Mouse (Mus musculus): ENCODE results near the gene Pltp. TPM values are rescaled to one million over a fixed set of nuclear protein-coding genes. Genes with fewer than 3 reads are reported as not detected.

Gene Pltp
- polyA plus RNA-seq, 1 experiment from 2014 or later = 169 TPM

GRCm38 (mm10) chr2:164817703-164818102 is 39.8 kb downstream of the Pltp start:
- no peak overlapping the region for H3K4me2 ChIP-seq
- peak overlapping the region; percentile 30; the same call in 1 of the 2 replicates for H3K27ac ChIP-seq
- WGBS = 37% methylated on average over 5 of the region's 5 CpGs
- ATAC-seq (ENCODE audit: borderline replicate concordance, extremely low read depth, low FRiP score, low TSS enrichment) = peak; percentile 17; the same call in 1 of the 2 replicates
- H3K36me3 ChIP-seq = peaks cover 12% of the 10 kb centered on the region
- H3K4me1 ChIP-seq = peaks cover 17% of the 10 kb centered on the region
- no peaks in the 10 kb centered on the region for H3K27me3 ChIP-seq
- no peaks in the 10 kb centered on the region for H3K9me3 ChIP-seq
- H3K9ac ChIP-seq = no peak overlapping the region
- no peak overlapping the region for H3K4me3 ChIP-seq

GRCm38 (mm10) chr2:164817206-164817605 is 40.3 kb downstream of the Pltp start:
- WGBS = 52% methylated on average over 6 of the region's 6 CpGs
- Histone ChIP-seq H3K4me2 (no peak overlapping the region), H3K27me3 (no peaks in the 10 kb centered on the region), H3K9ac (no peak overlapping the region), H3K27ac (peak overlapping the region; percentile 30; the same call in 1 of the 2 replicates), H3K9me3 (no peaks in the 10 kb centered on the region), H3K36me3 (peaks cover 12% of the 10 kb centered on the region), H3K4me1 (peaks cover 13% of the 10 kb centered on the region), H3K4me3 (no peak overlapping the region)
- ATAC-seq (ENCODE audit: borderline replicate concordance, extremely low read depth, low FRiP score, low TSS enrichment) = no peak

DNA sequence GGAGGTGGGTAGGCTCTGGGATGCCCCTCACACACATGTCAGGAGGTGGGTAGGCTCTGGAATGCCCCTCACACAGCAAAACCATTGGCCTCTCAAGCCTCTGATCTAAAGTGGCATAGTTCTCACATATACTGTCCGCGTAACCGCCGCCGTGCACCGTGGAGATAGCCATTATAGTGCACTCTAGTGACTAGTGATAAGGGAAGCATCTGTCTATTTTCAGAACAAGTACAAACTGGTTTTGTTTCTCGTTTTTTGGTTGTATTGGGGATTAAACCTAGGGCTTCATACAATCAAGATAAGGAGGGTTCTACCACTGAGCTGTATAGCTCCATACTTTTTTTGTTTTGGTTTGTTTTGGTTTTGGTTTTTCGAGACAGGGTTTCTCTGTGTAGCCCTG is 41.7 kb downstream of the Pltp start:
- Histone ChIP-seq H3K27me3 (no peaks in the 10 kb centered on the region), H3K36me3 (peaks cover 4% of the 10 kb centered on the region), H3K4me3 (no peak overlapping the region), H3K4me2 (no peak overlapping the region), H3K4me1 (peaks cover 12% of the 10 kb centered on the region), H3K9ac (no peak overlapping the region), H3K27ac (no peak overlapping the region), H3K9me3 (no peaks in the 10 kb centered on the region)
- no peak for ATAC-seq (ENCODE audit: borderline replicate concordance, extremely low read depth, low FRiP score, low TSS enrichment)
- 87% methylated on average over 8 of the region's 8 CpGs for WGBS

- no peak overlapping the region for H3K4me2 ChIP-seq
- no peak overlapping the region for H3K4me3 ChIP-seq
- no peaks in the 10 kb centered on the region for H3K27me3 ChIP-seq
- no peak overlapping the region for H3K27ac ChIP-seq
- H3K36me3 ChIP-seq = no peaks in the 10 kb centered on the region
- no peak overlapping the region for H3K9ac ChIP-seq
- H3K9me3 ChIP-seq = no peaks in the 10 kb centered on the region
- ATAC-seq (ENCODE audit: borderline replicate concordance, extremely low read depth, low FRiP score, low TSS enrichment) = no peak
- H3K4me1 ChIP-seq = peaks cover 12% of the 10 kb centered on the region
- 81% methylated on average over 5 of the region's 5 CpGs for WGBS
Observed at GRCm38 (mm10) chr2:164815348-164815747, 42.2 kb downstream of the Pltp start.

- H3K27ac ChIP-seq = no peak overlapping the region
- no peak for ATAC-seq (ENCODE audit: borderline replicate concordance, extremely low read depth, low FRiP score, low TSS enrichment)
- no peak overlapping the region for H3K9ac ChIP-seq
- no peaks in the 10 kb centered on the region for H3K9me3 ChIP-seq
- H3K4me3 ChIP-seq = no peak overlapping the region
- no peaks in the 10 kb centered on the region for H3K36me3 ChIP-seq
- H3K4me1 ChIP-seq = peaks cover 12% of the 10 kb centered on the region
- 52% methylated on average over 2 of the region's 2 CpGs for WGBS
- no peak overlapping the region for H3K4me2 ChIP-seq
- H3K27me3 ChIP-seq = no peaks in the 10 kb centered on the region
Observed at GRCm38 (mm10) chr2:164813557-164813956, 44.0 kb downstream of the Pltp start.

- Histone ChIP-seq H3K4me2 (no peak overlapping the region), H3K9ac (no peak overlapping the region), H3K4me3 (no peak overlapping the region), H3K27me3 (no peaks in the 10 kb centered on the region), H3K4me1 (peaks cover 15% of the 10 kb centered on the region), H3K9me3 (no peaks in the 10 kb centered on the region), H3K27ac (no peak overlapping the region), H3K36me3 (no peaks in the 10 kb centered on the region)
- no peak for ATAC-seq (ENCODE audit: borderline replicate concordance, extremely low read depth, low FRiP score, low TSS enrichment)
- WGBS = 68% methylated on average over 7 of the region's 7 CpGs
Observed at GRCm38 (mm10) chr2:164806614-164807013, 50.9 kb downstream of the Pltp start.

GRCm38 (mm10) chr2:164805332-164805718 is 52.2 kb downstream of the Pltp start:
- Histone ChIP-seq H3K9ac (peak overlapping the region; percentile 69), H3K27me3 (no peaks in the 10 kb centered on the region), H3K36me3 (peaks cover 4% of the 10 kb centered on the region; the same call in 1 of the 2 replicates), H3K27ac (peak overlapping the region; percentile 81), H3K4me3 (peak overlapping the region; percentile 70), H3K4me1 (peaks cover 15% of the 10 kb centered on the region), H3K4me2 (peak overlapping the region; percentile 78), H3K9me3 (no peaks in the 10 kb centered on the region)
- WGBS = 1% methylated on average over 21 of the region's 21 CpGs
- peak; percentile 40; the same call in 1 of the 2 replicates for ATAC-seq (ENCODE audit: borderline replicate concordance, extremely low read depth, low FRiP score, low TSS enrichment)

DNA sequence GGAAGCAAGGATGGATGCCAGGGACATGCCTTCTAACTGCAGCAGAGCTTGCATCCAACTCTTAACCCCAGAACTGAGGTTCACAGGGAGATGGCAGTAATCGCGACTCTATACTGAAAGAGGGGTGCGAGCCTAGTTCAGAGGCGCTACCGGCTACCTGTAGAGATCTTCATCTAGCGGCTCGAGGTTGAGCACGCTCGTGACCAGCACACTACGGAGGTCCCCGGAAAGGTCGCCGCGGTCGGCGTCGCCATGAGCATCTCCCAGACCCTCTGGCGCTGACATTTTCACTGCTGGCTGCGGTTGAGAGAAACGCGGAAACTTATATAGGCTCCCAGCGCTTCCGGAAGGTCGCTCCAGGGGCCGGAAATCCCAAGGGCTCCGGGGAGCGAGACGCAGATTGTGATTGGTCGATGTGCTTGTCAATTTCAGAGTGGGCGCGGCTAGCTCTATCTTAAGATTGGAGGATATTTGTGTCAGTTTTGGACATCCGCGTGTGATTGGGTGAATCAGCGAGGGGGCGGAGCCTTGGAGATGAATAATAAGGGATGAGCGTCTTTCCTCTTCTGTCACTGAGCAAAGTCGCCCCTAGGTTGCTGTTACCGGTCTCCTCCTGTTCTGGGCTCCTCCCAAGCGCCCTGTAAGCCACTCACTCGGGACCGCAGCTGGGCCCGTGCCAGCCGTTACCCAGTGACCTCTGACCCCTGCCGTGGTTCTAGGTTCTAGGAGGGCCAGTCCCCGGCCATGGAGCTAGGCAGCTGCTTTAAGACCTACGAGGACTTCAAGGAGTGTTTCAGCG is 52.8 kb downstream of the Pltp start, which contains the start of the genes Acot8 and Zswim3:
Acot8 (minus strand) TSS at position 350 of the 799 bp plus-strand sequence.
Zswim3 (plus strand) TSS at position 566 of the 799 bp plus-strand sequence.
- Histone ChIP-seq H3K27me3 (no peaks in the 10 kb centered on the region), H3K27ac (peak within 1 kb of the TSS; percentile 81), H3K4me1 (peaks cover 15% of the 10 kb centered on the region), H3K4me3 (peak within 1 kb of the TSS; percentile 70), H3K36me3 (peaks cover 8% of the 10 kb centered on the region; the same call in 1 of the 2 replicates), H3K9ac (peak within 1 kb of the TSS; percentile 82), H3K9me3 (no peaks in the 10 kb centered on the region), H3K4me2 (peak within 1 kb of the TSS; percentile 78)
- ATAC-seq (ENCODE audit: borderline replicate concordance, extremely low read depth, low FRiP score, low TSS enrichment) = peak; percentile 97
- WGBS = 0% methylated on average over 47 of the region's 47 CpGs

DNA sequence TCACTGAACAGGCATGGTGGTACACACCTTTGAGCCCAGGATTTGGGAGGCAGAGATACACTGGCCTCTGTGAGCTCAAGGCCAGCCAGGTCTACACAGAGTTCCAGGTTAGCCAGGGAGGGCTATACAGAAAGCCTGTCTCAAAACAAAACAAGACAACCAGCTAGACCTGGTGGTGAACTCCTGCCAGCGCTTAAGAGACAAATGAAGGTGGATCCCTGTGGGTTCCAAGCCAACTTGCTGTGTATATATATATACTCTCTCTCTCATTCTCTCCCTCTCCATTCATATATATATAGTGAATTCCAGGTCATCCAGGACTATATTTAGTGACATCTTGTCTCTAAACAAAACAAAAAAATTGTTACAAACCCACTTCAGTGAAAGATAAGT is 53.6 kb downstream of the Pltp start:
- no peak for ATAC-seq (ENCODE audit: borderline replicate concordance, extremely low read depth, low FRiP score, low TSS enrichment)
- Histone ChIP-seq H3K27ac (no peak overlapping the region), H3K4me3 (peak overlapping the region; percentile 70), H3K27me3 (no peaks in the 10 kb centered on the region), H3K4me1 (peaks cover 15% of the 10 kb centered on the region), H3K36me3 (peaks cover 16% of the 10 kb centered on the region), H3K4me2 (peak overlapping the region; percentile 65), H3K9me3 (no peaks in the 10 kb centered on the region), H3K9ac (peak overlapping the region; percentile 82)
- 46% methylated on average over 1 of the region's 1 CpGs for WGBS

DNA sequence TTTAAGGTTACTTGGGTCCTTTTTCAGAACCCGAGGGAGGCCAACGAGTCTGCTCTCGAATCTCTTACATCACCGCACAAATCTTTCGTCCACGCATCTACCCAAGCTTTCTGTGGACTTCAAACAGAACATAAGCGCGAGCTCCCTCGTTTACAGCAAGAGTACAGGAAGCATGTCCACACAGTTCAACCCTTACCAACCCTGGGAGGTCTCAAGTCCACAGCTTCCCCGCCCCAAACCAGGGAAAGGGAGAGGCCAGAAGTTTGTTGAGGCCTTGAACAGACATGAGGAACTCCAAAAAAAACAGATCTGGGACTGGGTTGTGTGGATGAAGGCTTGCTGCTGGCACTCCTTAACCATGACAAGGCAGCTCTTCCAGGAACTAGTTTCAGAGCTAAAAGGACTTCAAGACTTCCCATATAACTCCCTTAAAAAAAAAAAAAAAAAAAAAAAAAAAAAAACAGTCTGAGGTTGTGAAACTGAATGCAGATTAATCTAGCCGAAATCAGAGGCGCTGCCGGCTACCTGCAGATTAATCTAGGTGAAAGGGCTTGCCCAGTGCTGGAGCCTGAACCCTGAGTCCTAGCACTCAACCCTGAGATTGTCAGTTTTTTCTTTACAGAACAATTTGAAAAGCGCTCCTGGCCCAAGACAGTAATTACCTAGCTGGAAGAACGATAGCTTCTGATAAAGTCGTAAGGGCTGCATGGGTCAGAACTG is 54.1 kb downstream of the Pltp start:
- Histone ChIP-seq H3K36me3 (peaks cover 21% of the 10 kb centered on the region), H3K9ac (peak overlapping the region; percentile 82), H3K9me3 (no peaks in the 10 kb centered on the region), H3K4me1 (peaks cover 15% of the 10 kb centered on the region), H3K4me2 (peak overlapping the region; percentile 65), H3K27ac (no peak overlapping the region), H3K4me3 (peak overlapping the region; percentile 70), H3K27me3 (no peaks in the 10 kb centered on the region)
- 86% methylated on average over 16 of the region's 16 CpGs for WGBS
- ATAC-seq (ENCODE audit: borderline replicate concordance, extremely low read depth, low FRiP score, low TSS enrichment) = no peak

- peaks cover 8% of the 10 kb centered on the region for H3K4me1 ChIP-seq
- H3K4me3 ChIP-seq = no peak overlapping the region
- 85% methylated on average over 13 of the region's 13 CpGs for WGBS
- H3K27ac ChIP-seq = no peak overlapping the region
- no peak for ATAC-seq (ENCODE audit: borderline replicate concordance, extremely low read depth, low FRiP score, low TSS enrichment)
- peaks cover 36% of the 10 kb centered on the region for H3K36me3 ChIP-seq
- H3K9me3 ChIP-seq = no peaks in the 10 kb centered on the region
- no peak overlapping the region for H3K4me2 ChIP-seq
- H3K9ac ChIP-seq = no peak overlapping the region
- H3K27me3 ChIP-seq = no peaks in the 10 kb centered on the region
Observed at GRCm38 (mm10) chr2:164800252-164801004, 57.1 kb downstream of the Pltp start.

Measured in lung, embryonic 15.5 days (tissue).